Mouse (Mus musculus) naive thymus-derived CD4-positive, alpha-beta T cell, adult 2 months (primary cell): Measurements from ENCODE around the gene Mtmr12.

ENCODE experiments used
- DNase-seq: peaks from one replicate; pipeline ENCODE4 v3.0.0-alpha.2; 2011; ENCODE audit warnings: low read depth

Mtmr12 gene

GRCm38 (mm10) chr15:12236961-12237360 is 32.1 kb downstream of the Mtmr12 start:
- DNase-seq = no peak

DNA sequence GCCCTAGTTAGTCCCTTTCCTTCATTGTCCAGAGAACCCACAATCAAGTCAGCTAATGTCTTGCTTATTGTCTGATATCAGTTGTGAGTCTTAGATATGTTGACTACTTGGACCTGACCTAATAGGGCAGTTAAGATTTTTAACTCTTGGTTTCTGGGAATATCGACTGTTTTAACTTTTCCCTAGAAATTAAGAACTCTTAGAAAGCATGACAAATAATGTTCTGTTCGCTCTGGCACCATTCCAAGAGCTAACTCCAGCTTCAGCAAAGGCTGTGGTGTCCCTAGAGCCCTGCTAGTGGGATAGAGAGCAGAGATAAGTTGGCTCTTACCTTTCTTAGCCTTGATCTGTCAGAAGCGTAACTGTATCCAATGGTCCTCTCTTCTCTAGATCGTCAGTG is 32.7 kb downstream of the Mtmr12 start:
- DNase-seq = no peak

DNA sequence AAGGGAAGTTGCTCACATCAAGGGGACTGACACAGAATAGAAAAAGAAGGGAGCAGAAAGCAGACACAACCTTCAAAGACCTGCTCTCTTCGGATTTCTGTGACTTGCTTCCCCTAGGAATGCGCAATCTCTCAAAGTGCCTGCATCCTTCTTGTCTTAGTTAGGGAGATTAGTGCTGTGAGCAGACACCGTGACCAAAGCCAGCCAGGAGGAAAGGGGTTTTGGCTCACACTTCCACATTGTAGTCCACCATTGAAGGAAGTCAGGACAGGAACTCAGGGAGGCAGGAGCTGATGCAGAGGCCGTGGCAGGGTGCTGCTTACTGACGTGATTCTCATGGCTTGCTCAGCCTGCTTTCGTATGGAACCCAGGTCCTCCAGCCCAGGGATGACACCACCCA is 33.5 kb downstream of the Mtmr12 start:
- DNase-seq = no peak

GRCm38 (mm10) chr15:12240705-12241328 is 36.0 kb downstream of the Mtmr12 start:
- no peak for DNase-seq

DNA sequence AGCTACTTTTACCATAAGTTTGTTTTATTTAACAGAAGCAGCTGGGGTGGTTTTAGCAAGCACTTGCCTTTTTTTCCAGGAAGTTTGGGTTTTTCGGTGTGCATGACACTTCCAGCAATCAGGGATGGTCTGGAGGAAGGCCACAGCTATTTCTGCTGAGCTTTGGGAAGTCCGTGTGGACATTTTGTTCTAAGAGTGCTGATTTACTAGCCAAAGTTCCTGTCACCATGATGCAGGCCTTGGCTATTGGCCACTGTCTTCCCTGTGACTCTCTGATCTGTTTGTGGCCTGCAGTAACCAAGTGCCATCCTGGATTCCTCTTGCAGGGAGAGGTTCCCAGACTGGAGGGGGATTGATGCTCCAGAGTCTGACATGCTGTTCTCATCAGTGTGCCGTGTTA is 39.0 kb downstream of the Mtmr12 start:
- no peak for DNase-seq

DNA sequence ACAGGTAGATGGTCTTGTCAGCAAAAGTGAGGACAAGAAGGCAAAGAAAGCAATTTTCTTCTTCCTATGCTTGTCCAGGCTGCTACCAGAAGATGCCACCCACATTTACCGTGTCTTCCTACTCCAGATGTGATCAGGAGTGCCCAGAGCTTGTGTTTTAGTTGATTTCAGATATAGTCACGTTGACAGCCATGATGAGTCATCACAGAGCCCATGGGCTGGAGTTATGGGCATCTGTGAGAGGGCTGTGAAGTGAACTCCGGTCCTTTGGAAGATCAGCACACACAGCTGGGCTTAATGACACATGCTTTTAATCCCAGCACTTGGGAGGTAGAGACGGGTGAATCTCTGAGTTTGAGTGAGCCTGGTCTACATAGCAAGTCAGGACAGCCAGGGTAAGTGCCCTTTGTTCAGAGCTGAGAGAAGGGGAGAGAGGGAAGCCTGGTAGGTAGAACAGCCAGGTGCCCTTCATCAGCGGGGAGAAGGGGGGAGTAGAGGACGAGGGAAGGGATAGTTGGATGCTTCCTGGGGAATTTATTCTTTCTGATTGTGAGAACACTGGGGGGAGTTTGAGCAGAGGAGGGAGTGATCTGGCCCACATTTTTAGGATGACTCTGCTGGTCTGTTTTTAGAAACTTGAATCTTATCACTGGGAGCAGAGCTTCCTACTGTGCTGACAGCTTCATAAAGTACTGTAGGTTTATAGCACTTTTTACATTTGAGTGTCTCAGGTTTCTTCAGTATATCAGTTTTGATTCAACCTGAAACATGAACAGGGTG is 40.9 kb downstream of the Mtmr12 start:
- DNase-seq = no peak

GRCm38 (mm10) chr15:12246360-12247158 is 41.7 kb downstream of the Mtmr12 start:
- DNase-seq = no peak

- DNase-seq = no peak
Measured at GRCm38 (mm10) chr15:12247159-12247603, 42.4 kb downstream of the Mtmr12 start.

DNA sequence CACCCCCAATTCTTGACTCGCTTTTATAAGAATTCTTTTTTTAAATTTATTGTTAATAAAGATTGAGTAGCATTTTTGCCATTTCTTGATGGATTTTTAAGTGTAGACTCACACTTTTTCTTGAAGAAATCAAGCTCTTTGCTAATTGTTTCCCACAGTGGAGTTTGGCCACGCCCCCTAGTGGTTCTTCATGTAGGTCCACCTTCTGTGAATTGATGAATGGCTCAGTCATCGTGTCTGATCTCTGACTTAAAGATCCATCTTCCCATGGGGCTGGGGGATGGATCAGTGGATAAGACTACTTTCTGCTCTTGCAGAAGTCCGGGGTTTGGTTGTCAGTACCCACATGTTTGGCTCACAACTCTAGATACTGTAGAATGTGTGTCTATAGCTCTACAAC is 43.5 kb downstream of the Mtmr12 start:
- DNase-seq = peak; percentile 80

- DNase-seq = no peak
Measured at GRCm38 (mm10) chr15:12250350-12250749, 45.5 kb downstream of the Mtmr12 start.

GRCm38 (mm10) chr15:12251416-12252140 is 46.8 kb downstream of the Mtmr12 start:
- no peak for DNase-seq

DNA sequence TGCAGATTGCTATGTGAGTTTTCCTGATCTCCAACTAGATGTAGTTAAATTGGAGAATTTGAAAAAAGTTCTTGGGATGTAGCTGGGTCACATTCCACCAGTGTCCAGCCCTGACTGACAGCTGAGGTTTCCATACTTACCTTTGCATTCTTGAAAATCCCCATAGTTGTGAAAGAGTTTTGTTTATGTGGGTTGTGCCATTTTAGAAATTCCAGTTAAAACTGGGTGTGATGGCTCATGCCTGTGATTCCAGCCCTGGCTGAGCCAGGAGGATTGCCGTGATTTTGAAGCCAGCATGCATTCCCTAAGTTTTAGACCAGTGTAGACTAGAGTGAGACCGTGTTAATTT is 47.3 kb downstream of the Mtmr12 start:
- DNase-seq = no peak

DNA sequence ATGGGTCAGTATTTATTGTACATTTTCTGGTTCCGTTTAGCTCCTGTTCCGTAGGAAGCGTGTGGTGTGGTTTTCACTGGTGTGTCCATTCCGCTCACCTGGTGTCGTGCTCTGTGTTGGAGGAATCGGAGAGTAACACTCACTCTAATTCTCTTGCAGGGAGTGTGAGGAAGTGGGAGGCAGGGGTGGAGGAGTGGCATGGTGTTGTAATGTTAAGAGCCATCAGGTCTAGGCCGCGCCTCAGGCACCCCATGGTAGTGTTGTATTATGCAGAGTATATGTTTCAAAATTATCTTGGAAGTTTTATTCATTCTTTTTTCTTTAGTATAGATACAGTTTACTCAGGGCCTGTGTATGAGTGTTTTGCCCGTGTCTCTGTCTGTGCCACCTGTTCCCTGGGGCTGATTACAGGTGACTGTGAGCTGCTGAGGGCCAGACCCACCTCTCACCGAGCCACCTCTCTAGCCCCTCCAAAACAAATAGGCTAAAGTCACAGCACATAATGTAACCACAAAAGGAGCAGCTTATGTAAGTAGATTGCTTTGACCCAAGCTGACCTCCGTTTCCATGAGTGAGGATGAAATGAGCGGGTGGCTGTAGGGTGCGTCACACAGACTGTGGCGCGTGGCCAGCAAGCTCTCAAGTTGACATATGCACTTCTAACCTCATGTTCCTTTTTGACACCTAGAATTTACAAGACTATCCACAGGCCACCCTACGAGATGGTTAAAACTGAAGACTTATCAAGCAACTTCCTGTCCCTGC is 53.1 kb downstream of the Mtmr12 start:
- DNase-seq = no peak

- DNase-seq = no peak
Measured at GRCm38 (mm10) chr15:12263056-12263455, 58.2 kb downstream of the Mtmr12 start.

DNA sequence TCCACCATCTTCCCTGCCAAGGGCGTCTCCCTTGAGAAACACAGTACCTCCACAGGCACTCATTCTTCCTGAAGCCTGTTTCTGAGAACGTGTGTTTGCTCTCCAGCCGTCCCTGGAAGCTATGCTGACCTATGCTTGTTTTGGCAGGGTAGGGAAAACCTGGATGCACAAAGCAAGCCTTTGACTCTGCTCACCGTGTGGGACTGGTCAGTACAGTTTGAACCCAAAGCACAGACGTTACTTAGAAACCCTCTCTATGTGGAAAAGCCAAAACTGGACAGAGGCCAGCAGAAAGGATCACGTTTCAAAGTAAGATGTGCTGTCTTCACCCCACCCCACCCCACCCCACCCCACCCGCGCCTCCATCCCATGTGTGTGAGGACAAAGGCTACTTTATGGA is 61.6 kb downstream of the Mtmr12 start:
- DNase-seq = no peak

DNA sequence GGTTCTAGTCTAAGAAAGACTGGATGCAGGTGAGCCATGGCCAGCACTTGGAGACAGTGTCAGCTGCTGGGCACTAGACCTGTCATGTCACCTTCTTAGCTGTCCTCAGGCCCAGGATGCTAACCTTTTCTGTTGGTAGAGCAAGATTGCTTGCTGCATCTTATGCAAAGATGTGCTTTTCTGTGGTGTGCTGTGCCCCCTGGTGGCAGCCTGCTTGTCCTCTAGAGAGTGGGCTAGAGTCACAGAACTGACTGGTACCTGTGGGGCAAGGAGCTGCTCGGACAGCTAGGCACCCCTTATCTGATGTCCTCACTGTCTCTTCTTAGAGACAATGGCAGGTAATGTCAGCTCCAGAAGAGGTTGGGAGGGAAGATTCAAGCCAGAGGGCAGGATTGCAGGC is 63.2 kb downstream of the Mtmr12 start:
- DNase-seq = peak; percentile 79

DNA sequence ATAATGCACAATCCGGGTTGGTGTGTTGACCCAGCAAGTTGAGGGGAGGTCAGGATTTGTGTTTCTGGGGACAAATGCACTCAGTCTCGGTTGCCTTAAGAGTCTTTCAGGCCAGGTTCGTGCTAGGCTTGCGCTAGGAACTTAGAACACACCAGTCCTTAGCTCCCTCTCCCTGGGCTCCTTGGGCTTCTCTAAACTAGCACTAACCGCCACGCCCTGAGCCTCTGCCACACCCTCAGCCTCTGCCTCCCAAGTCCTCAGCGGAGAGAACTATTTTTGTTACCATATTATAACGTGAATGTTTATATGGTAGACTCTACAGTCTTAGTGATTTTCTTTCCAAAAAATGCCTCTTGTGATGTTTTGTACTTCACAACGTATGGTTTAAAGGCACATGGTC is 66.5 kb downstream of the Mtmr12 start:
- no peak for DNase-seq

DNA sequence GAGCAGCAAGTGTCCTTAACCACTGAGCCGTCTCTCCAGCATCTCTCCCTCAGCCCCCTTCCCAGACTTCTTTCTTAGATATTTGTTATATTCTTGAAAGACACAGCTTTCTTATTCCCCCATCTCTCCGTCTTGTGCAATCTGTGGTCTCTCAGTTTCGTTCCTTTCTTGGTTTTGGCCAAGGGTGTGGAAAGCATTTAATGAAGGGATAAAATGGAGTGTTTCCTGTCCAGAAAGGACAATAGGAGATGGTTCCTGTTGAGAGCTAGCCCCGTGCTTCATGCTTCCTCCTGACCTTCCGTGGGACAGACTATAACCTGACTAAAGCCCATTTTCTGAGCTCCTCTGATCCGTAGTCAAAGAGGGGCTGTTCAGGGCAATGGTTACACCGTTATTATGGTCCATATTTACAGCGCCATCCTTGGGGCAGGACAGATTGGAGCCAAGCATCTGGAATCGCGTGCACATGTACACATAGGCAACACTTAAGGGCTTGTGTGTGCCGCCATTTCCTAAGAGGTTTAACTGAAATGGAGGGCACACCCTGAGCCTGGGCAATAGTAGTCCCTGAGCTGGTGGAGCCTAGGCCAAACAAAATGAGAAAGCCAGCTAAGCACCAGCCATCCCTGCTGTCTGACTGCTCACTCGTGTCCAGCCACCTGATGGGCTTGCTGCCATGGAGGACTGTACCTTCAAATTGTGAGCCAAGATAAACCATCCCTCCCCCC is 68.7 kb downstream of the Mtmr12 start:
- no peak for DNase-seq

DNA sequence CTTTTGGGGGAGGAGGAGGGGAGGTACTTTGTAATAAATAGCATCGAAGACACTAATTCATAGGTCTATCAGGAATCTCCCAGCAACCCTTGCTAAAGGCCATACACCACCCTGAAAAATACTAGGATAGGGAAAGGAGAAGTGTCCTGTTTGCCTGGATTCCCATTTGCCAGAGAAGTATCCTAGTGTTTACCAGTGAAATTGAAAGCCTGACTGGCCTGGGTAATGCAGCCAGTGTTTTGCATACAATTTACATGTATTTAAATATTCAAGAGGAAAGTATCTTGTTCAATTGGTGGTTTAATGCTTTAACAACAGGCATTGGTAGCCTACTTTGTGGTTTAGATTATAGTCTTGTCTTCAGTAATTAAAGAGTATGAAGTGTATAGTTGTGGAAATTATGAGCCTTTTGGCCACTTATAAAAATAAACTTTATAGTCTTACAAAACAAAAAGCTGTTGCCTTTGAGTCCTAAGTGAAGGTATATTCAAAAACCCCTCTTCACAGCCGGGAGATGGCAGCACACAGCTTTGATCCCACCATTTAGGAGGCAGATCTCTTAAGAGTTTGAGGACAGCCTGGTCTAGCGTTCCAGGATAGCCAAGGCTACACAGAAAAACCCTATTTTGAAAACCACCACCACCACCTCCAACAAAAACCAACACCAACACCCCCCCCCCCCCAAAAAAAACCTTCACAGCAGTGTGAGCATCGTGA is 69.4 kb downstream of the Mtmr12 start:
- DNase-seq = no peak

- no peak for DNase-seq
Measured at GRCm38 (mm10) chr15:12275091-12275623, 70.3 kb downstream of the Mtmr12 start.
